Mouse (Mus musculus) CD4-positive, CD25-positive, alpha-beta regulatory T cell, adult 4 months (primary cell): ENCODE data around the gene Ift122. TPM values are rescaled to one million over a fixed set of nuclear protein-coding genes. Genes with fewer than 3 reads are reported as not detected.

ENCODE experiments used
- ATAC-seq: one replicate; pipeline ENCODE4 v1.8.0; 2017
- polyA plus RNA-seq, 2 experiments: library from polyadenylated mRNA; unstranded; fragments of 100-300 nt; shearing (Covaris generic); gene quantifications; one replicate each; pipeline ENCODE4 v1.2.1; 2017

The Ift122 gene
- polyA plus RNA-seq, 2 experiments from 2014 or later = 1.7 to 5.1 TPM

DNA sequence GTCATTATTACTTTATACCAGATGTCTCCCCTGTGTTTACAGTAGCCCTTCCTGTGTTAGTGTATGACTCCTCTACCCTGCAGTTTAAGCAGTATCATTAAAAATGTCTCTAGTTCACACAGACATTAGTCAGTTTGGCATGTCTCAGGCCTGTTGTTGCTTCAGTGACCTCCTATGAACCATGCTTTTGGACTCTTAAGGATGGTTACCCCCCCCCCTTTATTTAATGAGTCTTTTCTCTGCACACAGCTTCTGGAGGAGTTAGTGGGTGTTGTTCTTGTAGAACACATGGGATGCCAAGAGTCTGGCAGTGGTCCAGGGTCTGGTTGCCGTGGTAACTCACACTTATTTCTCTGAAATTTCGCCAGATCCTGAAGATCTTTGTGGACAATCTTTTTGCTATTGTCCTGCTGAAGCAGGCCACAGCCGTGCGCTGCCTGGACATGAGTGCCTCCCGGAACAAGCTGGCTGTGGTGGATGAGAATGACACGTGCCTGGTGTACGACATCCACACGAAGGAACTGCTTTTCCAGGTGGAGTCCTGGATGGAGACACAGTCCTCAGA lies 38.3 kb downstream of the Ift122 start:
- no peak for ATAC-seq

DNA sequence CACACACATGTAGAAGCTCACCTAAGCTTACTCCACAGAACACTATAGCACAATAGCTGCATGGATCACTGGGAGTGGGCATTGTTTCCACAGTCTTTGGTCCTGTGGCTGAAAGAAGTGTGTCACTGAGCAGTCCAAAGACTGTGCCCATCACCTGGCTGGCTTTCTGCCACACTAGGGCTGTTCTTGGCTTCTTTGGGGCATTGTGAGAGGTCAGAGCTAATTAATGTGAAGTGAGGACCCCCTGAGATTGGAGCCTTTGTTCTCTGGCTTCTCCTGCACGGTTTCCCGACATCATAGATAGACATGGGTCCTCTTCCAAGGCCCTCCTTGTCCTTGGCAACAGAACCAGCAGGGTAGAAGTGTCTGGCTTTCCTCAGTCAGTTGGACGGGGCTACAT lies 39.1 kb downstream of the Ift122 start:
- no peak for ATAC-seq

DNA sequence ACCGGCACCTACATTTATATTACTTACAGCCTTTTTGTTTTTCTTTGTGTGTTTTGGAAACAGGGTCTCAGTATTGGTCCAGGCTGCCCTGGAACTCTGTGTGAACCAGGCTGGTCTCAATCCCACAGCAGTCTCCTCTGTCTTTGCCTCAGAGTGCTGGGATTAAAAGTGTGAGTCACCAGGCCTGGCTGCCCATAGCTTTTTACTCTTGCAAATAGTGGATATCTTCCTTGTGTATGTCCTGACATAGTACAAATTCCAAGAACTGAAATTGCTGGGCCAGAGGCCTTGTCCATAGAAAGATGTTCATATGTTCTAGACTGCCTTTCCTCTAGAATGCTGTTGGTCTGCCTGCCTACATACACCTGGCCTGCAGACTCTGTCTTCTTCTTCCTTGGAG lies 43.1 kb downstream of the Ift122 start:
- ATAC-seq = no peak

DNA sequence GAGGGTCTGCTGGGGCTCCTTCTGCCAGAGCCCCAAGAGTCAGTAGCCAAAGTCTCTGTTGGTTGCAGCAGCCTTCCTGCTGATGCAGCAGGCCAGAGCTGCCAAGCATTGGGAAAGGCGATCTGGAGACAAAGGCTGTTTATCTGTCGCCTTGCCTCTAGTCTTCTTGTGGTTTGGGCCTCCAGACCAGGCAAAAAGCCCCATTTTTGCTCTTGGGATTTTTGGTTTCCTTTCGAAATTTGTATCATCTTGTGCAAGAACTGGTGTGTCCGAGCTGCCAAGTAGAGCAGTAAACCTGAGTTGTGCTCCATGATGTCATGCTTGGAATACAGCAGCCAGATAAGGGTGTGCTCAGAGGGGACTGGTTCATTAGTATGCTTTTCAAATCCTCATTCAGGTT lies 43.8 kb downstream of the Ift122 start:
- no peak for ATAC-seq

DNA sequence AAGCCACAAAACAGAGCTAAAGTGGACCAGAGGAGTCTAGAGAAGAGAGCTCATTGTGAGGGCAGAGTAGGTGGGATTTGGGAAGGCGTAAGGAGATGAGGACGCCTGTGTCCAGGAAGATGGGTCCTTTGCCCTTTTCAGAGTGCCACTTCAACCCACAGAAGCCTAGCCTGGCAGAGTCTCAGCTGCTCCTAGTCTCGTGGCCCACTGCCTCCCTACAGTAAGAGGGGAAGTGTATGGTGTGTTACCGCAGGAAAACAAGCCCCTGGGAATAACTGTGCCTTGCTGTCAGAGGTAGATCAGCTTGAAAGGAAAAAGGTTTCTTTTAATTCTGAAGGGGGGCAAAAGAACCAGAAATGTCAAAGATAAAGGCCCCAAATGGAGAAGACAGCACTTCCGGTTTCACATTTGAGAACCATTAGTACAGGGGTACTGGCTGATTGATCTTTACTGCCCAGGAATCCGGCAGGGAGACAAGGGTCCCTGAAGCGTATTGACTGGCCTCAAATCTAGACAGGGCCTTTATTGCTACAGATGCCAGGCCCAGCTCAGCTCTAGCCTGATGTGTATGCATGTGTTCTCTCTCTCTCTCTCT lies 44.8 kb downstream of the Ift122 start:
- no peak for ATAC-seq

DNA sequence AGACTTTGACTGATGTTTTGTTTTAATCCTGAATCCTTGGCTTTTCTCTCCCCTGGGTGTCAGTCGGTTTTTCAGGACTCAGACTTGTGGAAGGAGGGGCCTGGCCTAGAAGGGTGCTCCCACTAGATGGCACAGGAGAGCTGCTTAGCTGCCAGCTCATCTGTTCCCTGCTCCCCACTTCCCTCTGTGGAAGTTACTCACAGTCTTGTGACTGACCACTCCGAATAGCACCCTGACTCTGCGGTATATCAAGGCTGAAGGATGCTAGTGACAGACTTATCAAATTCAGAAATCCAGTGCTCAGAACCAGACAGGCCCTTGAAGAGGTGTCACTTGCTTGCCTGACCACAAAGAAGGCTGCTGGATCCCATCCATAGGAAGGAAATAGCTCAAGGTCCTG lies 47.8 kb downstream of the Ift122 start:
- ATAC-seq = no peak

DNA sequence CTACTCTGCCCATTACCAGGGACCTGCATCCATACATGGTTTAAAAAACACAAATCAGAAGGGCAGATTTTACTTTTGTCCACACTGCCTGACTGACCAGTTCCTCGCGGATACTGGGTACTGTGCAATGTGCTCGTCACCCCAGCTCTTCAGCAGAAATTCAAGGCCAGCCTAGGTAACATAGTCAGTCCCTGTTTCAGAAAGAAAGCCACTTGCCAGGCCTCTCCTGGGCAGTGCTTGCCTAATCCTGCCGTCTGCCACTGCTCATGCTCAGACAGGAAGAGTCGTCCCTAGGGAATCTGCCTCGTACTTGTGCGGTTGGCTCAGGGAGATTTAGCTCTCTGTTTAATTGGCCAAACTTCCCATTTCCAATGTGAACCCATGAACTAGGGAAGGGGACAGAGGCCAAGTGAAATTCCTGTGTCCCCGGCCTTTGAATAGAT lies 48.2 kb downstream of the Ift122 start:
- ATAC-seq = no peak

DNA sequence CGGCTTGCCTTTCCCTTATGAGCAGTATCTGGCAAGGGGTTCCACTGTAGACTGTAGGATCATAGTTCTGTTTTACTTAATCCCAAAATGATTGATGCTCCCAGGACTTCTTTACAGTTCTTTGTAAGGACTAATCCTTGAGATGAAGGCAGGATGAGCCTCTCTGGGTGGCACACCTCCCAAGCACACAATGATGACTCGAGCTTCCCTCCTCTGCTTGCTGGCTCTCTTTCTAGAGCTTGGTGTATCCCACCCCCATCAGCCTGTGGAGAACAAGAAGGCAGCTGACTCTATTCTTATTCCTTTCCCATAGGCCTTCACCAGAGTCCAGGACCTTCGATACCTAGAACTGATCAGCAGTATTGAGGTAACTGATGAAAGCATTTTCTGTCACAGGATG lies 49.3 kb downstream of the Ift122 start:
- ATAC-seq = no peak

DNA sequence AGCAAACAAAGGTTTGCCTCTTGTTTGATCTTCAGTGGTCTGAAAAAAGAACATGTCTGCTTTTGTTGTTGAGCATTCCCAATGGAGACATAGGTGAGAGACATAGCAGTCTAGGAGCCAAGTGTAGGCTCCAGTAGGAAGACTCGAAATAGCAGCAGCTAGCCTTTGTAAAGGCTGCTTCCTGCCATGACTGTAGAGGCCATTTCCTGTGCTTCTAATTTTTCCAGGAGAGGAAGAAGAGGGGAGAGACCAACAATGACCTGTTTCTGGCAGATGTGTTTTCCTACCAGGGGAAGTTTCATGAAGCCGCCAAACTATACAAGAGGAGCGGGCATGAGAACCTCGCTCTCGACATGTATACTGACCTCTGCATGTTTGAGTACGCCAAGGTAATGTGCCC lies 52.3 kb downstream of the Ift122 start:
- no peak for ATAC-seq

DNA sequence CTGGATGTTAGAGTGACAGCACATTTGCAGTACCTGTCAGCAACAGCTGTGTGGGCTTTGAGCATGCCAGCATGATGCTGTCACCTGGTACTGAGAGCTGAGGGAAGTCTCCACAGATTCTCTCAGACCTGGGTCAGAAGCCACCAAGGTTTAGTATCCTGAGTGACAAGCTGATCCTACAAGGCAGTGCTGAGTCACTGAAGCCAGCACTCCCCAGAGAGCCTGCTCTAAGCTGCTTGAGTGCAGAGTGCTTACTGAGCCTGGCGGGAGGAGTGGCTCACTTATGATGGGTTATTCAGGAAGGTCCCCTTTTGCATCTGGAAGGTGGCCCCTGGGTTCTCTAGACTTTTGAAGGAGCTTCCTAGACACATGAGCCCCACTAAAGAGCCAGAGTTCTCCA lies 53.2 kb downstream of the Ift122 start:
- no peak for ATAC-seq

DNA sequence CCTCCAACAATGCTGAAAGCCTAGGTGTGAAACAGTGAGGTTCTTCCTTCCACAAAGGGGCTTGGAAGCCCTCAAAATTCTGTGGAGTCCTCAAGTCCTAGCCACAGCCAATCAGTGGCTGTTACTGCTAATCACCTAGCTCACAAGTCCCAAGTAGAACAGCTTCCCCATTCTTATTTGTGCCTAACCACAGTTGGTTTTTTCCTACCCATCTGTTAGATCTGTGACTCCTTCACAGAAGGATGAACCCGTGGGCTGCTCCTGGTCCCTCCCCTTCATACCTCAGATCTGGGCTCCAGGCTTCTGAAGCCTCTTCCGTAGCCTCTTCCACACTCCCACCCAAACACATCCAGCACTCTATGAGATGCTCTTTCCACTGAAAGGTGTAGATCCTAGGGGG lies 53.6 kb downstream of the Ift122 start:
- ATAC-seq = no peak

DNA sequence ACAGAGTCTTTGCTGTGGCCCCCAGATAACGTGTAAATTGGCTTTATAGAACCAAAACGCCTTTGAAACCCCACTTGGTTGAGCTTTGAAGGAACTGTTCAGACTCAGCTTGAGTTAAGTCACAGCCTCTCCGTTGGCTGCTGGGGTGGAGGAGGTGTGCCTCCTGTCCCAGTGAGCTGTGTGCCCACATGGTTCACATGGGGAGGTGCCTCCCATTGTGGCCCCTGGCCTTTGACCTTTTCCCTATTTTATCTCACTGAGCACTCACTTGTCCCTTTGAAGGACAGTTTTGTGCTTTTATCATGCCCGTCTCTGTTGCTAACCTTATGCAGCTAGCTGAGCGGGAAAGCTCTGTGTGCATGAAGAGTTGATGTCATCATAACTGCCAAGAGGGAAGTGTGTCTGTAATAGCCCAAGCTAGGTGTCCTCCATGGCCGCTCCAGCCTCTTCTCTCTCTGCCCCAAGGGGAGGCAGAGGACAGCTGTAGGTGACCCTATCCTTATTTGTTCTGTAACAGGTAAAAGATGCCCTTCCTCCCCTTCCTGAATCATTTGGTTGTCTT lies 55.2 kb downstream of the Ift122 start:
- no peak for ATAC-seq

DNA sequence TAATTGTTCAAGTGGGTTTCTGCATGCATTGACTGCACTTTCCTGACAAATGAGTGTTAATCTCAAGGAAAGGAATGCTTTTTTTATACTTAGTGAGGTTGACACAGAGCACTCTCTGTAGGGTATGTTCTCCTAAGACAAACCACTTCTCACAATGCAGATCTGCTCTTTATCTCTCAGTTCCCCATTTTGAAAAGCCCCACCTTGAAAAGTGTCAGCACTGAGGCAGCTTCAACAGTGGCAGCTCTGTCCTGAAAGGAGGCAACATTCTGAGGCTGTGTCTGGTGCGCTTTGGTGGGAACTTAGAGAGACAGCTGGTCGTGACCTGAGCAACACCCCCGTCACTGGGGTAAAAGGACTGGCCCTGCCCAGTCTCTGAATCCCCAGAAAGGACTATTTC lies 55.8 kb downstream of the Ift122 start:
- ATAC-seq = no peak

DNA sequence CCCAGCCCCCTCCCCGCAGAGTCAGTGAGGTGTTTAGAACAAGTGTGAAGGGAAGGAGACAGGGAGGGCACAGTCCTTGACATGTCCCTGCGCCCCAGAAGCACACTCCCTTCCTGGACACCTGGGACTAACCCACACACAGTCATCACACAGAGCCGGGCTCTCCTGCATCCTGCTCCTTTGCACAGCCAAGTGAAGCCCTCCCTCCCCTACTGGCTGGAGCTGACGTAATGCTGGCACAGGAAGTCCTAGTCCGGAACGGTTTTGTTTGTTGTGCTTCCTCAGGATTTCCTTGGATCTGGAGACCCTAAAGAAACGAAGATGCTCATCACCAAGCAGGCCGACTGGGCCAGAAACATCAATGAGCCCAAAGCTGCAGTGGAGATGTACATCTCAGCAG lies 56.7 kb downstream of the Ift122 start:
- no peak for ATAC-seq

DNA sequence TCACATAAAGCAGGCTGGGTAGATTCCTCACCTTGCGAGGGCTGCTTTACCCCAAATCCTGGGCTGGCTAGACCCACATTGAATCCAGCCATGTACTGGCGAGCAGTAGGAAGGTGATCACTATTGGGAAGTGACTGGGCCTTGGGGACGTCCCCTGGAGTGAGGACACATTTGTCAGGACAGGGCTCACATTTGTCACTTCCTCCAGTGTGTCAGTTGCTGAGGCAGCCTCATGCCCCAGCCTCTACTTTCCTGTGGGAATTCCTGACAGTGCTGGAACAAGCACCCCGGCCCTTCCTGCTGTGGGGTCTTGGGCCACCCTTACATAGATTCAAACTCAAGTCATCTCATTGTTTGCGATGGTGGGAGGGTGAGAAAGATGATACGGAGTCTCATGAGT lies 58.5 kb downstream of the Ift122 start:
- no peak for ATAC-seq

DNA sequence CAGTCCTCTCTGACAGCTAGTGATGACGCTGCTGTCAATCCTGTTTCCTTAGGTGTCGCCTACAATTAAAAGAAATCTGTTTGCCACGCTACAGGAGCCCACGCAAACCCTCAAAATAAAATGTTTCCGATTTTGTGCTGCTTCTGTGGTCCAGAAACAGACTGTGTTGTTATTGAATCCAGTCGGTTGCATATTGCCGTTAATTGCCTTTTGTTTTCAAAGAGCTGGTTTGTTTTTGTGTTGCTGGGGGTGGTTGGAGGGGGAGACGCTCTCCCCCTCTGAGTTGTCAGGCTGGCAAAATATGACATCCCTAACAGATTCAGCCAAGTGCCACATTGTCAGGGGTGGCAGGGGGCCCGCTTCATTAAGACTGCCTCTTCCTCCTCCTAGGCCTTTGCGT lies 60.2 kb downstream of the Ift122 start:
- no peak for ATAC-seq

DNA sequence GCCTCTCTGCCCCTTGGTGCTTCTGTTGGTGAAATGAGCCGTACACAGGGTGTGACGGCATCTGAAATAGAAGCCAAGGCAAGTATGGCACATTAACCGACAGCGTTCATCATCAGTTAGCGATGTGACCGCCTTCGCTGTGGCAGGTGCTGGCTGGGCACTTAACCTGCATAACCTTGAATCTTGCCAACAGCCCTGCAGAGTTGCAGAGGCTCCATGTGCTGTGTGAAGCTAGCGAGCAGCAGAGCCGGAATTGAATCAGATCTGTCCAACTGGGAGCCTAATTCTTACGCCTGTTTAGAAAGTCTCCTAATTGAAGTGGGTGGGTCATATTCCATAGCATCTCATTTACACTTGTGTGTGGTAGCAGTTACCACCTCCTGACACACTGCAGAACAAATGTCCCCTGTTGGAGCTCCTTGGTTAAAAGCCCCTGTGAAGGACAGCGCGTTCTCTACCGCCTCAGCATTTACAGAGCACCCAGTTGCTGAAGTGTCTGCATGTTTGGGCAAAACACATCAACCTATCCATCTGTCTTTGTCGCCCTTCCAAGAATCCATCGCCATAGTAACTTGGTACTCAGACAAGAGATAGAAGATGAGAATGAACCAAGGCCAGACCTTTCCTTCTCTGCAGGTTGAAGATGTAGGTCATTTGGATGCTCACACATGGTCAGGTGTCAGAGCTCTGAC lies 61.4 kb downstream of the Ift122 start:
- ATAC-seq = no peak

DNA sequence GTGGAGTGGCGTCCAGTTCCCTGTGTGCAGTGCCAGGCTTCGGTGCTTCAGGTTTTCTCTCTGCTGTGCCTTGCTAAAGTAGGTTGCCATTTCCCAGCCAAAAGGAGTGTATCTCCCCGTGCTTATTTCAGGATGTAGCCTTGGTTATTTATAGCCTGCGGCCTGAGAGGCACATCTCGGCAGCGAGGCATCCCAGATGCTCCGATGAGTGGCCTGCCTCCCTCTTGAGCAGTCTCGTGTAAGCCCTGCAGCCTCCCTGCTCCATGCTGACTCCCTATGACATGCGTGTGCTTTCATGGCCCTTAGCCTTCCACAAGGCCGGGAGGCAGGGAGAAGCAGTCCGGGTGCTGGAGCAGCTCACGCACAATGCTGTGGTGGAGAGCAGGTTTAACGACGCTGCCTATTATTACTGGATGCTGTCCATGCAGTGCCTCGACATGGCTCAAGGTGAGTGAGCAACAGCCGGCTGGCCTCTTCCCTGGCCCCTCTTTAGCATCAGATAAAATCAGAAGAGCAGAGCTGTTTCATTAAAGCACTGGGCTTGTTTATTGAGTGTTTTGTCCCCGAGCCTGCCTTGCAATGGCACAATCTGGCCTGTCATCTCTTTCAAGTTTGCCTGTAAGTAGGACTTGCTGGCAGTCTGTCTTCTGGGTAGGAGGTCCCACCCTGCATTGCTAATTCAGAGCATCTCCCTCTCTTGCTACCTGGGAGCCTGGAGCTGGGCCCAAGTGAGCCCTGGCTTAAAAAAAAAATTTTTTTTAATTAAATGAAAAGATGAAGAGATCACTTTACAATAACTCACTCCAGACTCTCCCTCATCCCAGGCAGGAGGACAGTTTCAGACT lies 62.6 kb downstream of the Ift122 start:
- no peak for ATAC-seq

DNA sequence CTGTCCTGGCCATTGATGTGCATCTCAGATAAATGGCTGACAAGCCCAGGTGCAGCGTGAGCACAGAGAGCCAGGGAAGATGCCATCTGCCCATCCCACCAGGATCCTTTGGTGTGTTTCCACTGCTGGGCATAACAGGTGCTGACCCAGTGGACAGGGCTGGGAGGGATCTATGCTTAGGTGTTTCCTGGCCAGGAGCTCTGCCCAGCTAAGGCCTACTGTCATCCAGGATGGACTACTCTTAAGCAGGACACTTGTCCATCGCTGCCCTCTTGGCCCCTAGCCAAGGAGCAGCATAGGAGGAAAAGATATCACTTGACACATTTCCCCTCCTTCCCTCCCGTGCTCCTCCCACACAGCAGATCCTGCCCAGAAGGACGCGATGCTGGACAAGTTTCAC lies 63.3 kb downstream of the Ift122 start:
- ATAC-seq = no peak

DNA sequence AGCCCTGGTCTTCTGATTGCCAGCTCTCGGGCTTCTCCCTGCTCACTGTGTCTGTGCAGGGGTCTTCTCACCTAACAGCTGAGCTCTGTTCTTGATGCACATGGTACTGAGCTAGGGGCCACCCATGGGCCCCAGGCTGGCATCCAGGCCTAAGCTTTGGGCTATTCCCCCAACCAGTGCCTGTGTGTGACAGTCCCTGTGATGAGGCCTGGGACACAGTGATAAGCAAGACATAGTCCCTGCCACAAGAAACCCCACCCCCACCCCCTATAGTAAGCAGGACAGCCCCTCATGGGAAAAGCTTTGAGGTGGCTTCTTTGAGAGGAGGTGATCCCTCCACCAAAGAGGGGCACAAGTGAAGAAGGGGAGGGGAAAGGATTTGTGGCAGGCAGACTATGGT lies 65.3 kb downstream of the Ift122 start:
- no peak for ATAC-seq

DNA sequence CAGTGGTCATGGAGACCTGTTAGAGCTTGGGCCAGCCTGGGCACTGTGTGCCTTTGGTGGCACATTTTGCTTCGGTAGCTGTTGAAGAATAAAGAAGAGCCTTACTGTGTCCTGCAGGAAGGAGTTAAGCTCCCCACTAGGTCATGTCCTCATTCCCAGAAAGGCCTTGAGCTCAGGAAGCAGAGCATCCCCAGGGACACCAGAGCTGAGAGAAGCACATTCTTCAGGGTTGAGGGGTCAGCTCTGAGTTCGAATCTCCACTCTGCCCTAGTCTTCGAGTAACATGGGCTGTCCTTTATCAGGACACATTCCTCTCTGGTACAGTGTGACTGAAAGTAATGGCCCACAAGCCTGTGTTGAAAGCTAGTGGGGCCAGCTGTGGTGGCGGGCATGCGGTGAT lies 66.6 kb downstream of the Ift122 start:
- ATAC-seq = no peak

DNA sequence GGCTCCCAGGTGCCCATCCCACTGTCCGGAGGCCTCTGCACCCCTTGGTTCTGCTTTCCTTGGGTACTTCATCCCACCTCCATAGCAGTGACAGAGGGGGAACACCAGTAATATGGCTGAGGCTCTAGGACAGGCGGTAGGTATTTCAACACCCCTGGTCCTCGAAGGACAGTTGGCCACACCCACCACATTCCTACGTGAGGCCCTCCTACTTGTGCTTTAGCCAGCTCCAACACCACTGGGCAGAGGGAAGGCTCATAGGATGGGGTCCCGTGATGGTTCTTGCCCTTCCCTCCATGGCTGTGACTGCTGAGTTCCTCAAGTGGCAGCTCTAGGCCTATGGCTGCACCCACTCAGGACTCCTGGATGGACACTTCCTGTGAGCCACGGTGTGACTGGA lies 71.6 kb downstream of the Ift122 start:
- ATAC-seq = no peak

DNA sequence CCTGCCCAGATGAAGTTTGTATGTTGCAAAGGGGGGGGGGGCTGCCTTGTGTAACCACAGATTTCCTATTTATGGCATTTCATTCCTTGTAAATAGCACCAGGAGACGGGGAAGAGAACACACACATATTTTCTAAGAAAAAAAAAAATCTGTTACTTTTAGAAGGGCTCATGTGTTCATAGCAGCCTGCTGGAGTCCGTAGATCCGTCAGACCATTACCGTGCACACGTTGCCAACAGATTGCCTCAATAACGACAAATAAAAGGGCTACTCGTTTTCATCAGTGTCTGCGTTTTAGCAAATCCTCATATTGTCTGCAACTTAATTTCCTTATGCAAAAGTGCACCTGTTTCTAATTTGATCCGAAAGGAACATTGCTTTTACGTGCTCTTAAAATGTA lies 73.1 kb downstream of the Ift122 start:
- ATAC-seq = no peak
